Mouse (Mus musculus) neutrophil, adult 59 days (primary cell): ENCODE data around the gene Ifi204. TPM values are rescaled to one million over a fixed set of nuclear protein-coding genes. Genes with fewer than 3 reads are reported as not detected.

ENCODE experiments used
- total RNA-seq, 2 experiments: library from RNA; stranded (reverse); gene quantifications; 1 replicate in 1 of 2; 2 replicates in 1 of 2; pipeline ENCODE4 v1.2.4; 2023

Ifi204 gene
- total RNA-seq: 10 to 100 TPM; 30.6 to 34.3 TPM

DNA sequence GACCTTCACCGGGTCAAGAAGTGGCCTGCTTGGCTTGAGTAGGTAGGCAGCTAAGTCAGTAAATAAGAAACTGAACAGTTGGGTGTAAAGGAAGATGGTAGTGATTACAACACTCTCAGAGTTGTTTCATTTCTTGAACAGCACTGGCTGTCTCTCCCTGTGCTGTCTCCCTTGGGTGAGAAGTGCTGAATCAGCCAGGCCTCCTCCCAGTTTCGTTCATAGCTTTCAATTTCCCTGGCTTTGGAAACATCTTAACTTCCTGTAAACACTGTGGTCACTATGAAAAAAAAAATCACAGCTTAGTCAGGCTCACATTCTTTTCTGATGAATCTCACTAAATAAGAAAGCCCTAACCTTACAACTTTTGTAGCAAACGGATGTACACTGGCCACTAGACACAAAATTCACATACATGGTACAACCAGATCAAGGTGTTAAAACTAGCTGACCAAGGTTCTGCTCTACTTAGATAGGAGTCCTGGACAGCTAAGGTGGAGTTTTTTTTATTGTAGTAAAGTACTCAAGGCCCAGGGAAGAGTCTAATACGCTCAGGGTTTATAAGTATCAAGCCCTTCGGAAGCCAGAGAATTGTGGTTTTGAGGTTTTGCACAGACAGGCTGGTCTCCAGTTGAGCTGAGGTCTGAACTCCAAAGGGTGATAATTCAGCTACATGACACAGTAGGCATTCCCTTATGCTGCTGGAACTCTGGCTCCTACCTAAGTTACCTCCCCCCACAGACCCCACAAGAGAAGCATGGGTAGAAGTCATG is at the start of gene Ifi204:
Gene Ifi204, minus strand, starts transcription at position 96 of the 770 bp plus-strand sequence.

DNA sequence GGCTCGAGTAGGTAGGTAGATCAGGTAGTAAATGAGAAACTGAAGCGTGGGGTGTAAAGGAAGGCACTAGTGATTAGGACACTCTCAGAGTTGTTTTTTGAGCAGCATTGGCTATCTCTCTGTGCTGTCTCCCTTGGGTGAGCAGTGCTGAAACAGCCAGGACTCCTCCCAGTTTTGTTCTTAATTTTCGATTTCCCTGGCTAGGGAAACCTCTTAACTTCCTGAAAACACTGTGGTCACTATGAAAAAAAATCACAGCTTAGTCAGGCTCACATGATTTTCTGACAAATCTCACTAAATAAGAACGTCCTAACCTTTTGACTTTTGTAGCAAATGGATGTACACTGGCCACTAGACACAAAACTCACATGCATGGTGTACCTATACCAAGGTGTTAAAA is 25.1 kb downstream of the Ifi204 start, which contains the start of gene Ifi207:
Gene Ifi207, minus strand, starts transcription at position 92 of the 400 bp plus-strand sequence.

Other genes starting within 250 kb of the Ifi204 start
- under 1 TPM; 0.24 to 0.51 TPM for gene Ifi214, start 231.0 kb downstream of the Ifi204 start, total RNA-seq
- gene Ifi213, start 167.7 kb downstream of the Ifi204 start, total RNA-seq: 1 to 10 TPM; 3.6 to 4.2 TPM
- gene Ifi209, start 136.0 kb downstream of the Ifi204 start, total RNA-seq: 10 to 100 TPM; 28.4 to 38.0 TPM
- under 1 TPM; 0.40 to 0.42 TPM for gene Ifi208, start 93.3 kb downstream of the Ifi204 start, total RNA-seq
- 10 to 100 TPM; 17.3 to 21.6 TPM for gene Ifi207, start 25.2 kb downstream of the Ifi204 start, total RNA-seq
- gene Ifi211, start 146.1 kb upstream of the Ifi204 start, total RNA-seq: 10 to 100 TPM; 16.9 to 21.0 TPM
- gene Mndal, start 175.5 kb upstream of the Ifi204 start, total RNA-seq: 10 to 100 TPM; 46.7 to 63.9 TPM
- 10 to 100 TPM; 27.7 to 44.0 TPM for gene Ifi203, start 175.7 kb upstream of the Ifi204 start, total RNA-seq
- not detected for gene Ifi202b, start 215.8 kb upstream of the Ifi204 start, total RNA-seq